Mouse (Mus musculus): ENCODE results near the gene Chrna9.

Gene Chrna9

DNA sequence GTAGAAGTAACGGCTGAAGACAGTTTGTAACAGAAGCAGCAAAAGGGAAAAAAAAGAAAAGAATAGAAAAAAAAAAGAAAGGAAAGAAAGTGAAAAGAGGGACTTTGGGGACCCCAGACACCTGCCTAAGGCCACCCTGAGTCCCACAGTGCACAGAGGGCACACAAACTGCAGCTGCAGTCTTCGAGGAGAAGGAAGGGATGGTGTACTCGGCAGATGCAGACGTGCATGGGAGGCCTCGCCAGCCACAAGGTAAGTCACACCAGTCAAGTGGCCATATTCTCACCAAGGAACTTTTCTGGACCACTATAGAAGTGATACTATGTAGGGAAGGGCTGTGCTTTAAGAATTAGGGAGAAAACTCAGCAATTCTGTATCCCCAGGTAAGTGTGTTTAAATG is at the start of gene Chrna9:
Gene Chrna9, plus strand, starts transcription at position 139 of the 400 bp plus-strand sequence.
- no peak for DNase-seq (ENCODE audit: low spot score)

- DNase-seq (ENCODE audit: low spot score), result no peak
These were observed 48.9 kb upstream of the Chrna9 start for GRCm38 (mm10) chr5:65885699-65886443.

GRCm38 (mm10) chr5:65888102-65888501 is 46.6 kb upstream of the Chrna9 start:
- no peak for DNase-seq (ENCODE audit: low spot score)

DNA sequence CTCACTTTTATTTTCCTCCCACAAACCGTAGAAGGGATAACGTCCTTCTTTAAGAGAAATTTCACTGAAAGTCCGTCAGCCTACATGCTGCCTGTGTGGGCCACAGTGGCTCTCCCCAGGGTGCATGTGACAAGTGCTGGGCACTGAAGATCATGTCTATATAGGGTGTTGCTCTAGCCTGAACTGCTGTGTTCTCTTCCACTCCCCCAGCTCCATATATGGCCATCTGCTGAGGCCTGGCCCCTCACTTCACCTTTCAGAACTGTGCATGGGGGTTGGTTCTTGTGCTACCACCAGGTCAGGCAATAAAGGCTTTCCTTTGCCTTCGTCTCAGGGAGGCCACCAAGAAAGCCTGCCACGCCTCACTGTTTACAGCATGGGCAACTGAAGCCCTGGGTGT is 45.7 kb upstream of the Chrna9 start:
- DNase-seq (ENCODE audit: low spot score), result no peak

GRCm38 (mm10) chr5:65891251-65891826 is 43.4 kb upstream of the Chrna9 start:
- DNase-seq (ENCODE audit: low spot score), result no peak

DNA sequence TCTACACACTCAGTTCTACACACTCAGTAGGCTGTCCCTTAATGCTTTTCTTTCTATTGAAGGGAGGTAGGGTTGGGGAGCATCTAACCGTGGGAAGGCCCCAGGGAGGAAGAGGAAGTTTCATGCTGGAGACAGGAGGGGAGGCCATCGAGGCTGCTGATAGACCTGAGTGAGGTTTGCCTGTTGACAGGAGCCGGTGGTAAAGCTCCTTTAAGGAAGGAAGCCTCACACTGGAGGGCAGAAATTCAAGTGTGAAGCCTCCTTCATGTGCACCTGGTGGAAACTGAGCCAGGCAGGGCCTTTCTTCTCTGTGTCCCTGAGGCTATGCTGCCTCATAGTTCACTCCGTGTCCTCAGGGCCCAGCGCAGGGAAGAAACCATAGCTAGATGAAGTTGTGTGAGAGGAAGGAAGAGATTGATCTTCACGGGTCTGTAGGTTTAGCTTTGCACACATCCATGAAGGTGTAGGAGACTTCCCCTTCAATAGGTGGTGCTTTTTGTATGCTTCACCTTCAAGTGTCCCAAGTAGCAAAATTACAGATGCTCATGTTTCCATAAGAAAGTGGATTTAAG is 39.5 kb upstream of the Chrna9 start:
- DNase-seq (ENCODE audit: low spot score), result no peak

DNA sequence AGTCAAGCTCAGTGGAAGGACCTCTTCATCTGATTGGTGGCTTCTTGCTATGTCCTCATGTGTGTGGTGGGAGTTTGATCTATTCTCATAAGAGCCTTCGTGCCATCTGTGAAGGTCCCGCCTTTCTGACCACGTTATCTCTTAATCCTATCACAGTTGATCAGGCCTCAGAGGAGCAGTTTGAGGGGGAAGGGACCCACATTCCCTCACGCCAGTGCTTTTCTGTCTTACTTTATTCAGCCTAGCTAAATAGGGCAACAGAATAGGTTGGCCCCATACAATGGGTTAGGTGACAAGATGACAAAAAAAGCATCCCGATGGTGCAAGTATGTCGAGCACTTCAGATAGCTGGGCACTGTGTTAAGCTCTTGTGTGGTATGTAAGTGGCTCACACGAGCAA is 39.0 kb upstream of the Chrna9 start:
- no peak for DNase-seq (ENCODE audit: low spot score)

GRCm38 (mm10) chr5:65897731-65898130 is 37.0 kb upstream of the Chrna9 start:
- no peak for DNase-seq (ENCODE audit: low spot score)

- DNase-seq (ENCODE audit: low spot score), result no peak
These were observed 36.0 kb upstream of the Chrna9 start for GRCm38 (mm10) chr5:65898683-65899082.

- no peak for DNase-seq (ENCODE audit: low spot score)
These were observed 34.6 kb upstream of the Chrna9 start for GRCm38 (mm10) chr5:65900113-65900512.

- DNase-seq (ENCODE audit: low spot score), result no peak
These were observed 33.9 kb upstream of the Chrna9 start for GRCm38 (mm10) chr5:65900862-65901265.

- DNase-seq (ENCODE audit: low spot score), result no peak
These were observed 32.8 kb upstream of the Chrna9 start for GRCm38 (mm10) chr5:65901868-65902418.

DNA sequence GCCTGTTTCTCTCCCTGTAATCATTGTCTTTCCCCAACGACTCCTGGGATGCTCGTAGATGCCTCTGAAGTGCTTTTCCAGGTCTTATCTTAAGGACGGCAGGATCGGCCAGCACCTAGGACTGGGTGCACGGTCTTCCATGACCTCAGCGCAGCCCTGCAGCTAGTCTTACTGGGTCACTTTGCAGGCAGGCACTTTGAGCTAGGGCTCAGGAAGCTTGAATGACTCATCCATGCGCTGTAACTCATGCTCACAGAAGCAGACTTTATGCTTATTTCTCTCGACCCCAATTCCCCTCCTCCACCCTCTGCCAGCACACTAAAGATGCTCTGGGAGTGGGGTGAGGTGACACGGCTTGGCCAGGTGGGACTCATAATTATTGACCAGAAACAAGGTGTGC is 31.9 kb upstream of the Chrna9 start:
- no peak for DNase-seq (ENCODE audit: low spot score)

- no peak for DNase-seq (ENCODE audit: low spot score)
These were observed 30.2 kb upstream of the Chrna9 start for GRCm38 (mm10) chr5:65904476-65904875.

- no peak for DNase-seq (ENCODE audit: low spot score)
These were observed 26.0 kb upstream of the Chrna9 start for GRCm38 (mm10) chr5:65908751-65909150.

DNA sequence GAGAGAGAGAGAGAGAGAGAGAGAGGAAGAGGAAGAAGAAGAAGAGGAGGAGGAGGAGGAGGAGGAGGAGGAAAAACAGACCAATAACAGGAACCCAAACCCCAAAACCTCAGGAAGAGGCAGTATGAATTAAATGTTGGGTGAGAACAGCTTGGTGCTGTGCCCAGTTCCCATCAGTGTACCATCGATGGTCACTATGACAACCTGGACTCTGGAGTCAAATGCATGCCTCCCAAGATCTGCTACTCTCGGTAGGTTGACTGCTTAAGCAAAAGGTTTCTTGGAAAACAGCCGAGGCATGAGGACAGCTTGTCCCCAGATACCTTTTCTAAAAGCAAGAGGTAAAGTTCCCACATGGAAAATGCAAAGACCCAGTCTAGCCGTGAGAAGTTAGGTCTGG is 25.4 kb upstream of the Chrna9 start:
- DNase-seq (ENCODE audit: low spot score), result no peak

DNA sequence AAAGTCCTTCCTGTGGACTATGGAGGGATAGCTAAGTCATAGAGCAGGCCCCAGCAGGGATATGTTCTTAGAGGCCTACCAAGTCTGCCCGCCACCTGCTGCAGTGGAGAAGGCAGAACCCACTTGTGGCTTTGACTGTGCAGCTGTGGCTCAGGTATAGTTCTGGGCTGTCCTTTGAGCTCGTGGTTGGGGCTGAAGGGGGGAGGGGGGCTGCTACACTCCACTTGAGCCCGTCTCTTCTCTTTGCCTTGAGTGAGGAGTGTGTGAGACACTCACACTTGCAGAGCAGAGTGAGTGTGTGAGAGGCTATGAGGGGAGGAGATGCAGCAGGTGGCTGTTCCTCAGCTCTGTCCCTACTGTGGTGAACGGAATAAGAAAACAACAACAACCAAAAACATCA is 24.3 kb upstream of the Chrna9 start:
- no peak for DNase-seq (ENCODE audit: low spot score)

- DNase-seq (ENCODE audit: low spot score), result no peak
These were observed 23.0 kb upstream of the Chrna9 start for GRCm38 (mm10) chr5:65911676-65912075.

GRCm38 (mm10) chr5:65912201-65912600 is 22.5 kb upstream of the Chrna9 start:
- no peak for DNase-seq (ENCODE audit: low spot score)

DNA sequence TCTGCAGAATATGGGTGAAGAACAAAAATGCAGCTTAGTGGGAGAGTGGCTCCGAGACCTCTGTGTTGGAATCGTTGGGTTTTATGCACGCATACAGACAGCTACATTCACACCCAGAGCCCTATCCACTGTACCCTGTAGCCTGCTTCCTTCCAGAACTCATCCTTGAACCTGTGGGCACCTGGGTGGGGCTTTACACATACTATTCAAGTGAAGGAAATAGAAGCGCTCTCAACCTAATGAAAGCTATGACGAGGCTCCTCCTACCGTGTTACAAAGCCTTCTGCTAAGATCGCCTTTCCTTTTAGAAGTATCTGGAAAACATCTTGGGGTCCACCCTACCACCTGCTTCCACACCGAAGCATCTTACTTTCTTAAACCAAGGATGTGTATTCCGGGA is 21.6 kb upstream of the Chrna9 start:
- no peak for DNase-seq (ENCODE audit: low spot score)

- DNase-seq (ENCODE audit: low spot score), result no peak
These were observed 20.4 kb upstream of the Chrna9 start for GRCm38 (mm10) chr5:65914342-65914741.

GRCm38 (mm10) chr5:65916930-65917329 is 17.8 kb upstream of the Chrna9 start:
- DNase-seq (ENCODE audit: low spot score), result no peak

GRCm38 (mm10) chr5:65918601-65919000 is 16.1 kb upstream of the Chrna9 start:
- DNase-seq (ENCODE audit: low spot score), result no peak
